Mouse (Mus musculus): ENCODE measurements around the gene Itih1. TPM values are rescaled to one million over a fixed set of nuclear protein-coding genes. Genes with fewer than 3 reads are reported as not detected.

Gene Itih1
- polyA plus RNA-seq (2015; fragmentation: Nextera tagmentation; extraction: Ambion mirVana), result 2.4 and 2.8 TPM in 2 replicates

GRCm38 (mm10) chr14:30943038-30943437, at the start of gene Itih1:
Gene Itih1, minus strand, starts transcription at chr14:30943289.
- Histone ChIP-seq H3K4me2 (ENCODE audit: low read depth, low read length) (no peak within 1 kb of the TSS), H3K27ac (ENCODE audit: low read length) (no peak within 1 kb of the TSS), H3K27me3 (ENCODE audit: control insufficient read depth, insufficient read depth, low read length) (no peaks in the 10 kb centered on the region), H3K4me3 (replicated peaks; ENCODE audit: low read length) (no peak within 1 kb of the TSS), H3K4me1 (ENCODE audit: control insufficient read depth, insufficient read depth, low read length) (no peaks in the 10 kb centered on the region), H3K9me3 (replicated peaks; ENCODE audit: control insufficient read depth, low read length) (no peaks in the 10 kb centered on the region), H3K36me3 (ENCODE audit: control insufficient read depth, insufficient read depth, low read length) (no peaks in the 10 kb centered on the region), H3K9ac (ENCODE audit: low read length) (no peak within 1 kb of the TSS)
- 64% methylated on average over 7 of the region's 7 CpGs for WGBS
- ATAC-seq (ENCODE audit: insufficient read depth, low FRiP score), result no peak

- no peak for ATAC-seq (ENCODE audit: insufficient read depth, low FRiP score)
- no peaks in the 10 kb centered on the region for H3K27me3 ChIP-seq (ENCODE audit: control insufficient read depth, insufficient read depth, low read length)
- WGBS, result 67% methylated on average over 3 of the region's 3 CpGs
Observed at GRCm38 (mm10) chr14:30976222-30976621, 33.1 kb upstream of the Itih1 start.

GRCm38 (mm10) chr14:30974204-30974603, 31.1 kb upstream of the Itih1 start:
- no peaks in the 10 kb centered on the region for H3K27me3 ChIP-seq (ENCODE audit: control insufficient read depth, insufficient read depth, low read length)
- no peaks in the 10 kb centered on the region for H3K9me3 ChIP-seq (replicated peaks; ENCODE audit: control insufficient read depth, low read length)
- no peaks in the 10 kb centered on the region for H3K4me1 ChIP-seq (ENCODE audit: control insufficient read depth, insufficient read depth, low read length)
- H3K4me2 ChIP-seq (ENCODE audit: low read depth, low read length), result no peak overlapping the region
- no peak overlapping the region for H3K4me3 ChIP-seq (replicated peaks; ENCODE audit: low read length)
- H3K27ac ChIP-seq (ENCODE audit: low read length), result peak overlapping the region; percentile 68; the same call in 1 of the 2 replicates
- 51% methylated on average over 6 of the region's 6 CpGs for WGBS
- ATAC-seq (ENCODE audit: insufficient read depth, low FRiP score), result peak; percentile 80; the same call in 1 of the 2 replicates
- H3K36me3 ChIP-seq (ENCODE audit: control insufficient read depth, insufficient read depth, low read length), result peaks cover 6% of the 10 kb centered on the region; the same call in 1 of the 2 replicates
- H3K9ac ChIP-seq (ENCODE audit: low read length), result no peak overlapping the region

More at GRCm38 (mm10) chr14:30976222-30976621, 33.1 kb upstream of the Itih1 start:
- H3K4me3 ChIP-seq (replicated peaks; ENCODE audit: low read length), result no peak overlapping the region
- H3K36me3 ChIP-seq (ENCODE audit: control insufficient read depth, insufficient read depth, low read length), result no peaks in the 10 kb centered on the region
- no peaks in the 10 kb centered on the region for H3K9me3 ChIP-seq (replicated peaks; ENCODE audit: control insufficient read depth, low read length)
- H3K4me1 ChIP-seq (ENCODE audit: control insufficient read depth, insufficient read depth, low read length), result no peaks in the 10 kb centered on the region
- no peak overlapping the region for H3K4me2 ChIP-seq (ENCODE audit: low read depth, low read length)
- H3K27ac ChIP-seq (ENCODE audit: low read length), result no peak overlapping the region
- no peak overlapping the region for H3K9ac ChIP-seq (ENCODE audit: low read length)

GRCm38 (mm10) chr14:30960366-30960765, 17.3 kb upstream of the Itih1 start:
- H3K9ac ChIP-seq (ENCODE audit: low read length), result no peak overlapping the region
- 80% methylated on average over 1 of the region's 1 CpGs for WGBS
- H3K4me3 ChIP-seq (replicated peaks; ENCODE audit: low read length), result no peak overlapping the region
- H3K36me3 ChIP-seq (ENCODE audit: control insufficient read depth, insufficient read depth, low read length), result no peaks in the 10 kb centered on the region
- no peak overlapping the region for H3K4me2 ChIP-seq (ENCODE audit: low read depth, low read length)
- H3K9me3 ChIP-seq (replicated peaks; ENCODE audit: control insufficient read depth, low read length), result no peaks in the 10 kb centered on the region
- ATAC-seq (ENCODE audit: insufficient read depth, low FRiP score), result no peak
- no peaks in the 10 kb centered on the region for H3K4me1 ChIP-seq (ENCODE audit: control insufficient read depth, insufficient read depth, low read length)
- H3K27ac ChIP-seq (ENCODE audit: low read length), result no peak overlapping the region
- H3K27me3 ChIP-seq (ENCODE audit: control insufficient read depth, insufficient read depth, low read length), result no peaks in the 10 kb centered on the region

- H3K4me2 ChIP-seq (ENCODE audit: low read depth, low read length), result no peak overlapping the region
- H3K27ac ChIP-seq (ENCODE audit: low read length), result no peak overlapping the region
- H3K36me3 ChIP-seq (ENCODE audit: control insufficient read depth, insufficient read depth, low read length), result no peaks in the 10 kb centered on the region
- no peaks in the 10 kb centered on the region for H3K27me3 ChIP-seq (ENCODE audit: control insufficient read depth, insufficient read depth, low read length)
- no peak overlapping the region for H3K9ac ChIP-seq (ENCODE audit: low read length)
- WGBS, result 87% methylated on average over 4 of the region's 4 CpGs
- no peaks in the 10 kb centered on the region for H3K9me3 ChIP-seq (replicated peaks; ENCODE audit: control insufficient read depth, low read length)
- no peak for ATAC-seq (ENCODE audit: insufficient read depth, low FRiP score)
- H3K4me1 ChIP-seq (ENCODE audit: control insufficient read depth, insufficient read depth, low read length), result no peaks in the 10 kb centered on the region
- no peak overlapping the region for H3K4me3 ChIP-seq (replicated peaks; ENCODE audit: low read length)
Observed at GRCm38 (mm10) chr14:30959031-30959430, 15.9 kb upstream of the Itih1 start.

DNA sequence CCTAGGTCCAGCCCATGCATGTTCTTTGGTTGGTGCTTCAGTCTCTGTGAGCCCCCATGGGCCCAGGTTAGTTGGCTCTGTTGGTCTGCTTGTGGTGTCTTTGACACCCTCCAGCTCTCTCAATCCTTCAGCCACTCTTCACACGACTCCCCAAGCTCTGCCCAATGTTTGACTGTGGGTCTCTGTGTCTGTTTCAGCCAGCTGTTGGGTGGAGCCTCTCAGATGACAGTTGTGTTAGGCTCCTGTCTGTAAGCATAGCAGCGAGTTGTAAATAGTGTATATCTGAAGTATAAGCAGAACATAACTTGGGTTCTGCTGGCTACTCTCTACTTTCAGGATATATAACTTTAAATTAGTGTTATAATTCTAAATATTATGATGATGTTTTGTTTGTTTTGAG, 15.4 kb upstream of the Itih1 start:
- H3K27me3 ChIP-seq (ENCODE audit: control insufficient read depth, insufficient read depth, low read length), result no peaks in the 10 kb centered on the region
- H3K9me3 ChIP-seq (replicated peaks; ENCODE audit: control insufficient read depth, low read length), result no peaks in the 10 kb centered on the region
- no peak overlapping the region for H3K27ac ChIP-seq (ENCODE audit: low read length)
- no peak overlapping the region for H3K4me2 ChIP-seq (ENCODE audit: low read depth, low read length)
- no peak overlapping the region for H3K4me3 ChIP-seq (replicated peaks; ENCODE audit: low read length)
- no peaks in the 10 kb centered on the region for H3K4me1 ChIP-seq (ENCODE audit: control insufficient read depth, insufficient read depth, low read length)
- no peak for ATAC-seq (ENCODE audit: insufficient read depth, low FRiP score)
- 66% methylated on average over 2 of the region's 2 CpGs for WGBS
- H3K9ac ChIP-seq (ENCODE audit: low read length), result no peak overlapping the region
- H3K36me3 ChIP-seq (ENCODE audit: control insufficient read depth, insufficient read depth, low read length), result no peaks in the 10 kb centered on the region

GRCm38 (mm10) chr14:30951154-30951825, 8.2 kb upstream of the Itih1 start, which contains the start of gene Nek4:
Gene Nek4, plus strand, starts transcription at chr14:30951377.
- Histone ChIP-seq H3K27me3 (ENCODE audit: control insufficient read depth, insufficient read depth, low read length) (no peaks in the 10 kb centered on the region), H3K9ac (ENCODE audit: low read length) (peak within 1 kb of the TSS; percentile 75), H3K4me1 (ENCODE audit: control insufficient read depth, insufficient read depth, low read length) (peaks cover 4% of the 10 kb centered on the region; the same call in 1 of the 2 replicates), H3K4me2 (ENCODE audit: low read depth, low read length) (peak within 1 kb of the TSS; percentile 81), H3K4me3 (replicated peaks; ENCODE audit: low read length) (peak within 1 kb of the TSS; percentile 67), H3K9me3 (replicated peaks; ENCODE audit: control insufficient read depth, low read length) (no peaks in the 10 kb centered on the region), H3K36me3 (ENCODE audit: control insufficient read depth, insufficient read depth, low read length) (no peaks in the 10 kb centered on the region), H3K27ac (ENCODE audit: low read length) (peak within 1 kb of the TSS; percentile 73)
- WGBS, result under 1% methylated on average over 57 of the region's 57 CpGs
- ATAC-seq (ENCODE audit: insufficient read depth, low FRiP score), result peak; percentile 100

DNA sequence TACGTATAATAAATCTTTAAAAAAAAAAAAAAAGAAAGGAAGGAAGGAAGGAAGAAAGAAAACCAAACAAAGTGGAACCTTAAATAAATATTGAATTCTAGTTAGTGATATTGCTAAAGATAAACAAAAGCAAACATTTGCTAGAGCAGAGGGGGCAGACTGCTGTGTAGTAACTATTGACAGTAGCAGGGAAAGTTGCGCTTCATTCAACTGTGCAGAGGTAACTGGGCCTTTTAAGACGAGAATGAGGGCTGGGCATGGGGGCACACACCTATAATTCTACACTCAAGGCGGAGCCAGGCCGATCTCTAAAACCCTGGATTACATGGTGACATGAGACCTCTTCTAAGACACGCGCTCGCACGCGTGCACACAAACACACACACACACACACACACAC, 6.9 kb upstream of the Itih1 start:
- H3K9me3 ChIP-seq (replicated peaks; ENCODE audit: control insufficient read depth, low read length), result no peaks in the 10 kb centered on the region
- H3K27me3 ChIP-seq (ENCODE audit: control insufficient read depth, insufficient read depth, low read length), result no peaks in the 10 kb centered on the region
- H3K4me3 ChIP-seq (replicated peaks; ENCODE audit: low read length), result no peak overlapping the region
- H3K36me3 ChIP-seq (ENCODE audit: control insufficient read depth, insufficient read depth, low read length), result no peaks in the 10 kb centered on the region
- WGBS, result 87% methylated on average over 10 of the region's 10 CpGs
- H3K4me1 ChIP-seq (ENCODE audit: control insufficient read depth, insufficient read depth, low read length), result peaks cover 4% of the 10 kb centered on the region; the same call in 1 of the 2 replicates
- ATAC-seq (ENCODE audit: insufficient read depth, low FRiP score), result no peak
- H3K4me2 ChIP-seq (ENCODE audit: low read depth, low read length), result no peak overlapping the region
- no peak overlapping the region for H3K9ac ChIP-seq (ENCODE audit: low read length)
- no peak overlapping the region for H3K27ac ChIP-seq (ENCODE audit: low read length)

DNA sequence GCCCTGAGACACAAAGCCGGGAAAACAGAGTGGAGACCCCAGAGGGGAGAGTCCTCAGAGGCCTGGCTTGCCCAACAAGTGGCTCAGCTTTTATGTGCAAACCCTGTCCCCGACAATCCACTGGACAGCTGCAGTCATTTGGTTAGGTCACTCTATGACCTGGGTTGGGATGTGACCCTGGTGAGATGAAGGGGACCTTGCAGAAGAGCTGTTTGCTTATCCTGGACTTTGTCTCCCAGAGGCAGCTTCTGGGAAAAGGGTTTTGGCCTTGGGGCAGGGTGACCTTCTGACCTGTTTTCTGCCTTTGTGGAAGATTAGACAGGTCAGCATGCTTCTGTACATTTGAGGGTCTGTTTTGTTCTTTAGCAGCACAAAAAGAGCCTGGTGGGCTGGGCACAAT, 1.7 kb upstream of the Itih1 start:
- no peak overlapping the region for H3K9ac ChIP-seq (ENCODE audit: low read length)
- WGBS, result 79% methylated on average over 2 of the region's 2 CpGs
- no peak overlapping the region for H3K4me2 ChIP-seq (ENCODE audit: low read depth, low read length)
- no peak overlapping the region for H3K27ac ChIP-seq (ENCODE audit: low read length)
- no peak overlapping the region for H3K4me3 ChIP-seq (replicated peaks; ENCODE audit: low read length)
- no peaks in the 10 kb centered on the region for H3K36me3 ChIP-seq (ENCODE audit: control insufficient read depth, insufficient read depth, low read length)
- no peaks in the 10 kb centered on the region for H3K27me3 ChIP-seq (ENCODE audit: control insufficient read depth, insufficient read depth, low read length)
- H3K9me3 ChIP-seq (replicated peaks; ENCODE audit: control insufficient read depth, low read length), result no peaks in the 10 kb centered on the region
- no peak for ATAC-seq (ENCODE audit: insufficient read depth, low FRiP score)
- no peaks in the 10 kb centered on the region for H3K4me1 ChIP-seq (ENCODE audit: control insufficient read depth, insufficient read depth, low read length)

Measured in stomach, embryonic 16.5 days (tissue).